Mouse (Mus musculus) left cerebral cortex, postnatal 14 days (tissue): ENCODE results near the gene Gdpd5. TPM values are rescaled to one million over a fixed set of nuclear protein-coding genes. Genes with fewer than 3 reads are reported as not detected.

Experiments used
- DNase-seq, 2 experiments: peaks; one replicate each; pipeline ENCODE4 v3.0.0; 2021 to 2022; ENCODE audit warnings: low spot score in 2 of 2, mixed read lengths in 1 of 2
- intact Hi-C: fragments of 180-260 bp; cut with DNase I; formaldehyde crosslinking; loops from one replicate; pipeline ENCODE4 v1.15.1; 2025
- total RNA-seq, 2 experiments: library from RNA; stranded (reverse); gene quantifications; 2 replicates each; pipeline ENCODE4 v1.2.3; 2021

Gene Gdpd5
- total RNA-seq, 2 experiments from 2014 or later, result 40.7 to 47.5 TPM

DNA sequence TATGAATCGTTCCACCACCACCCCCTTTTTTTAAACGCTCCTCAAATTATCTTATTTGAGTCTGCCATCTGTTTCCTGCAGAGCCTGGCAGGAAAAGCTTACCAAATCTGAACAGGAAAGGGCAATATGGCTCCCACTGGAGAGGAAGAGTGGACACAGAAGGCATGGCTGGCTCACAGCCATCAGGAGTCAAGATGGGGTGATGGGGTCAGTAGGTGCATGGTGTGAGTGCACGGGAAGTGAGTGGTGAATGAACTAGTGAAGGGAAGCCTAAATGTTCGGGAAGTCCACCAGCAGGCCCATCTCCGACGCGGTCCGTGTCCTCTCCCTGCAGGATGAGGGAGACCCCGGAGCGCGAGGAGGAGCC, 86.7 kb downstream of the Gdpd5 start:
- peak; percentile 46 to 61 for DNase-seq

DNA sequence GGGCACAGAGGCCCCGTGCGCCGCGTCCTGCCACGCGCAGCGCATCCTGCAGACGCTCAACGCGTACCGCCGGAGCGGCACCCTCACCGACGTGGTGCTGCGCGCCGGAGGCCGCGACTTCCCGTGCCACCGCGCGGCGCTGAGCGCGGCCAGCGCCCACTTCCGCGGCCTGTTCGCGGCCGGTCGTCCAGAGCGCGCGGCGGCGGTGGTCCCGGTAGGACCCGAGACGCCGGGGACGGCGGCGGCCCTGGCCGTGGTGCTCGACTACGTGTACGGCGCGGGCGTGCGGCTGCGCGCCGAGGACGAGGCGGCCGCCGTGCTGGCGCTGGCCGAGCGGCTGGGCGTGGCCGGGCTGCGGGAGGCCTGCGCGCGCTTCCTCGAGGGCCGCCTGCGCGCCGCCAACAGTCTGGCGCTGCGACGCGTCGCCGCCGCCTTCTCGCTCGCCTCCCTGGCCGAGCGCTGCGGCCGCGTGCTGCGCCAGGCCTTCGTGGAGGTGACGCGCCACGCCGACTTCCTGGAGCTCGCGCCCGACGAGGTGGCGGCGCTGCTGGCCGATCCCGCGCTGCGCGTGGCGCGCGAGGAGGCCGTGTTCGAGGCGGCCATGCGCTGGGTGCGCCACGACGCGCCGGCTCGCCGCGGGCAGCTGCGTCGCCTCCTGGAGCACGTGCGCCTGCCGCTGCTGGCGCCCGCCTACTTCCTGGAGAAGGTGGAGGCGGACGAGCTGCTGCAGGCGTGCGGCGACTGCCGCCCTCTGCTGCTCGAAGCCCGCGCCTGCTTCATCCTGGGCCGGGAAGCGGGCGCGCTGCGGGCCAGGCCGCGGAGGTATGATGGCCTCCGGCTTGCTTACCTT, 87.3 kb downstream of the Gdpd5 start:
- DNase-seq, result peak; percentile 76 to 87
- intact Hi-C loops, result no loop called here

More for the DNA sequence above, 86.7 kb downstream of the Gdpd5 start:
- intact Hi-C loops, result no loop called here

DNA sequence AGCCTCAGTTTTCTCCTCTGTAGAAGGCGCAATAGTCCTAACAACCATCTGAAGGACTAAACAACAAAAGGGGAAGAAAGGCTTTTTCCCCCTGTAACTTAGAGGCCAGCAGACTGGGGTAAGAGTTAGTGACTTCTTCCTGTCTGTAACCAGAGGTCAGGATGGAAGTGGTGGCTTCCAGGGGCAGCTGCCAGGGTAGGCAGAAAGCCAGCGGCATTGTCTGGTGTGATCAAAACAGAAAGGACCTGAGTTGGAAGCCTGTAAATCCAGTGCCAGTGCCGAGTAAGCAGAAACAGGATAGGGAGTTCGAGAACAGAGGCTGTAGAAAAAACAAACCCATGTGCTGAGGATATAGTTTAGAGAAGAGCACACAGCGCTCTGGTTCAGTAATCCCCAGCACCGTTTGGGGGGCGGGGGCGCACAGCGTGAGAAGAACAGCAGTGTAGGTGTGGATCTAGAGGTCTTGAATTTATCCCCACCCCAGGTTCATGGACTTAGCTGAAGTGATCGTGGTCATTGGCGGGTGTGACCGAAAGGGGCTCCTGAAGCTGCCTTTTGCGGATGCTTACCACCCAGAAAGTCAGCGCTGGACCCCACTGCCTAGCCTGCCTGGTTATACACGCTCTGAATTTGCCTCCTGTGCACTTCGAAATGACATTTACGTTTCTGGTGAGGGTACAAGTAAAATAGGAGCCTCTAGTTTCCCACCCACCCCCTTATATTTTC, 88.6 kb downstream of the Gdpd5 start:
- intact Hi-C loops, result no loop called here
- DNase-seq, result no peak

DNA sequence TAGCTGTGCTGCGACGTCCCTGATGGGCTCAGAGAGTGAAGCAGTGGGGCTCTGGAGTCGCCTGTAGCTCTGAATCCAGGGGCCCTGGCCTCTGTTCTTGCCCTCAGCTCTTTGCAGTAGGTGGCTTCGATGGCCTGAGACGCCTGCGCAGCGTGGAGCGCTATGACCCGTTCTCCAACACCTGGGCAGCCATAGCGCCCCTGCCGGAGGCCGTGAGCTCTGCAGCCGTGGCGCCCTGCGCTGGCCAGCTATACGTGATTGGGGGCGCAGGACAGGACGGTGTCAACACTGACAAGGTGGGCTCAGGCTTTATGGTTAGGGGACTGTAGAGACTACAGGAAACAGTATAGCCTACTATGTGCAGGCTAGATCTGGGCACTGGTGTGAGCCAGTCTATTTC, 90.4 kb downstream of the Gdpd5 start:
- intact Hi-C loops, result no loop called here
- no peak for DNase-seq

DNA sequence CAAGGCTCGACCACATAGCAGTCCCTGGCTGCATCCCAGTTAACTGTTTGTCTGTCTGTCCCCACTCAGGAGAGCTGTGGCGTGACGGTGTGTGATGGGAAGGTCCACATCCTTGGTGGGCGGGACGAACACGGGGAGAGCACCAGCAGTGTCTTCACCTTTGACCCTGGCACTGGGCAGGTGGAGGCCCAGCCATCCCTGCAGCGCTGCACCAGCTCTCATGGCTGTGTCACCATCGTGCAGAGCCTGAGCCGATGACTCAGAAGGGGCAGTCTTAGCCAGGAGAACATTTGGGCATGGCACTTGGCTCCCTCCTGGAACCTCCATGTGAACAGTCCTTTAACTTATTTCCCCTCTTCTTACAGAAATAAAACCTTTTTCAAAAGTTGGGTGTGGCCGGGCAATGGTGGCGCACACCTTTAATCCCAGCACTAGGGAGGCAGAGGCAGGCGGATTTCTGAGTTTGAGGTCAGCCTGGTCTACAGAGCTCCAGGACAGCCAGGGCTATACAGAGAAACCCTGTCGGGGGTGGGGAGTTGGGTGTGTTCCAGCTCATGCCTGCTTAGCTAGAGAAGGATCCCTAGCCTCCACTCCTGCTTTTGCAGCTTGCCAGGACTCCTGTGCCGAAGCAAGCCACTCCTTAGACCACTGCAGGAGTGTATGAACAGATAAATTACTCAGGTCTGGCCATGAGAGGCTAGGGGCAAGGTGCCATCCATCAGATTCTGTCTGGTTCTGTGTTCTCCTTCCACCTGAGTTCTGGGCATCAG, 92.6 kb downstream of the Gdpd5 start:
- DNase-seq, result no peak
- intact Hi-C loops, result no loop called here

DNA sequence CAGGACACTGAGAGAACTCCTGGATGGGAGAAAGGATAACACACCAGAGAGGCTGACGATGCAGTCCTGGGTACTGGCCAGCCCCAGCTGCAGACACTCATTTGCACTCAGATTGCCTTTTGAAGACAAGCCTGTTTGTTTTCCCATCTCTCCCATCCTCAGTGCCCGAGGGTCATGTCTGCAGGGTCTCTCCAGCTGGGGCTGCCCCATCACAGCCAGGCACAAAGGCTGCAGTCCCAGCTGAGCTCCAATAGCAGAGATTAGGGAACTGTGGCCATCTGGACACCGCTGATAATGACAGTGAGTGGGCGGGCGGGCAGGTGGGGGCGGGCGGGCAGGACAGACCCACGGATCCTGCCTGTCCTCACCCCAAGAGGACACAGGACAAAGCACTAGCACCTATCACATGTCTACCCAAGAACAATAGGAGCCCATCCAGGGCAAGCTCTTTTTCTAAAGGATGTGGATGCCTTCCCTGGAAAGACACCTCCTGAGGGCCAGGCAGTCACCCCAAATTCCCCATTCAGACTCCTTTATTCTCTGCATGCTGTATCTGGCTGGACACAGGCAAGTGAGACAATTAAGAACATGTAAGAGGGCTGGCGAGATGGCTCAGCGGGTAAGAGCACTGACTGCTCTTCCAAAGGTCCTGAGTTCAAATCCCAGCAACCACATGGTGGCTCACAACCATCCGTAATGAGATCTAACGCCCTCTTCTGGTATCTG, 93.8 kb downstream of the Gdpd5 start:
- intact Hi-C loops, result no loop called here
- DNase-seq, result peak in 1 of 2 experiments; percentile 46

DNA sequence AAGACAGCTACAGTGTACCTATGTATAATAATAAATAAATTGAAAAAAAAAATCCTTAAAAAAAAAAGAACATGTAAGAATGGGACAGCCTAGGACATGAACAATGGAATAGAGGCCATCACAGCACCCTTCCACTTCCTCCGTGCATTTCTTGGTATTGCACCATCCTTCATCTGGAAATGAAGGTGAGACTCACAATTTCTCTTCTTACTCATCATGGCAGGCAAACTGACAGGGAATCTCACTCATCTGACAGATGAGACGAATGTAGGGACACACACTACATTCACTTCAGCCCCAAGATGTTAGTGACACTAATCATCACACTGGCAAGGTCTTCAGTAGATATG, 94.3 kb downstream of the Gdpd5 start:
- no peak for DNase-seq
- intact Hi-C loops, result no loop called here

DNA sequence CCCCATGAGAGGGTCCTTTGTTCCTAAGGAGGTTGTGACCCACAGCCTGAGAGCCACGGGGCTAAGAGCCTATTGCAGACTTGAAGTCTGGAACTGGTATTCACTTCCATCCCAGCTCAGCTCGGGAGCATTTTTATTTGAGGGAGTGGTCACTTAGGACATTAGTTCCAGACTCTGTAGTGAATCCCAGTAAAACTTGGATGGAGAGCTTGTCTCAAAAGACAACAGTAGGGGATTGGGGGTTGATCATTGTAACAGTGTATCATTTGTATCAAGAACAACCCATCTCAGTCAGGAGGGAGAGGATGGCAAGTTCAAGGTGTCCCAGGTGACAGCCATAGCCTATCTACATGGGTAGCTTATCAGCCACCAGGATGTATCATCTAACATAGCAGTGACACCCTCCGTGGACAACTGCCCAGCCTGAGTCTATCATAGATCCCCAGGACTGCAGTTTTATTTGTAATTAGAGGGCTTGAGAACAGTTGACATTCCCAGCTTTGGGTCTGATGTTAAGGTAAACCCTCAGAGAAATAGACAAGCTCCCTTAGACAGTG, 95.4 kb downstream of the Gdpd5 start:
- intact Hi-C loops, result no loop called here
- DNase-seq, result no peak

DNA sequence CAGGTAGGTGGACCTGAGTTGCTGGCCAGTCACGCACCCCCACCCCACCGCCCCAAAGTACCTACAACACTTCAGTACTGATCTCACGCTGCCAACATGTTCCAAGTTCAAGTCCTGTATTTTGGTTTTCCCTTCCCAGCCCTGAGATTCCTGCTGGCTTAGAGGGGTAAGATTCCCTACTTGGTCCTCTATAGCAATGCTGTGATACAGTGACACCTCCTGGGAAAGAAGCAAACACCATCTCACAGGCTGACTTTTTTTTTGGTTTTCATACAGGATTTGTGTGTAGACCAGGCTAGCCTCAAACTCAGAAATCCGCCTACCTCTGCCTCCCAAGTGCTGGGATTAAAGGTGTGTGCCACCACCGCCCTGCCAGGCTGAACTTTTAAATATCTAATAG, 96.0 kb downstream of the Gdpd5 start:
- no peak for DNase-seq
- intact Hi-C loops, result no loop called here

DNA sequence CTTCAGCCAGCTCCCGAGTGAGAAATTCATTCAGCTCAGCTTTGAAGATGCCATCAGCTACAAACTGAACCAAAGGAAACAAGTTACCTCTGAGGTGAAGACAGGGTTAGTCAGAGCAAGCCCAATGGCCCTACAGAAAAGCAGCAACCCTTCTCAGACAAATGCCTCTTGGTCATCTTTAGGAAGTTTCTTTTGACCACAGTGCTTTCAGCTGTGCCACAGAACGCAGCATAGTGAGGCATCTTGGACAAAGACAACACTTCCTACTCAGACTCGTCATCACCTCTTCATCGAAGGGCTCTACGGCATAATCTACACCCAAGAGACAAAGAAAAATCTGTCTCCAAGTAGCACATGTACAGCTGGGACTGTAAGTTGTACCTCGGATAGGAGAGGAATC, 101.4 kb downstream of the Gdpd5 start:
- no peak for DNase-seq
- intact Hi-C loops, result no loop called here

DNA sequence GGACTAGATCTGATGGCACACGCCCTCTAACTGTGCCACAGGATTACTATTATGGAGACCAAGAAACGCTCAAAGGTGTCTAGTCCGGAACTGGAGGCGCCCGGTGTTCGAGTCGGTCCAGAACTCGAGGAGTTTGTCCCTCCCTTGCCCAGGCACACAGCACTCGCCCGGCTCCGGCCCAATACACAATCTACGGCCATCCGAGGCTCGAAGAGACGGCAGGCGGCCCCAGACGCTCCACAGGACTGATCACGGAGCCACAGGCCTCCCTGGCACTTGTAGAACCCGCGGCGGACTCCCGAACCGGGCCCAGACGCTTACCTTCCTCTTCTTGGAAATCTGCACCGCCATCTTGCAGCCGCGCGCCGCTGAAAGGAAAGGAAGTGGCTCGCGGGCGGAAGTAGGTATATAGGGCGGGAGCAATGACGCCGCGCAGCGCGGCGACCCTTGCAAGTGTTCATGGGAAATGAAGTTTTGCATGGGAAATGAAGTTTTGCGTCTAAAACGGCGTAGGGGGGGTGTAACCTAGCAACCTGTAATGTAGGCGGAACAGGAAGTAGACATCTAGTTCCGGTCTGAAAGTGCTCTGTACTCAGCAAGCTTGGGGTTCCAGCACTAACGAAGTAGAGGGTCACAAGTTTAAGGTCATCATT, 102.2 kb downstream of the Gdpd5 start, which contains the start of gene Rps3:
Gene Rps3, minus strand, starts transcription at position 468 of the 653 bp plus-strand sequence.
- intact Hi-C loops, result no loop called here
- peak; percentile 95 to 98 for DNase-seq

DNA sequence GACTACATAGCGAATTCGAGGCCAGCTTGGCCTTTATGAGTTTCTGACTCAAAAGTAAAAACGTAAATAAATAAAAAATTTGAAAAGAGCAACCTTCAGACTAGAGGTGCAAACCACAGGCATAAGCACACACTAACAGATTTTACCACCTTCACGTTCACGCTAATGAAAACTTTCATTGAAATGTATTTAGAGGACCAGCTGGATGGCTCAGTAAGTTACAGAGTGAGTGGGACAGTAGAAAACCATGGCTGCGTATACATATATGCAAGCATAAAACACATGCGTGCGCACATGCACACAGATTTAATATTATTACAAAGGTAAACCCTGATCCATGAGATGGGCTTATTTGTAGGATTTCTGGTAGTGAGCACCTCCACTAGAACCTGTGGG, 102.7 kb downstream of the Gdpd5 start:
- no peak for DNase-seq
- intact Hi-C loops, result no loop called here

DNA sequence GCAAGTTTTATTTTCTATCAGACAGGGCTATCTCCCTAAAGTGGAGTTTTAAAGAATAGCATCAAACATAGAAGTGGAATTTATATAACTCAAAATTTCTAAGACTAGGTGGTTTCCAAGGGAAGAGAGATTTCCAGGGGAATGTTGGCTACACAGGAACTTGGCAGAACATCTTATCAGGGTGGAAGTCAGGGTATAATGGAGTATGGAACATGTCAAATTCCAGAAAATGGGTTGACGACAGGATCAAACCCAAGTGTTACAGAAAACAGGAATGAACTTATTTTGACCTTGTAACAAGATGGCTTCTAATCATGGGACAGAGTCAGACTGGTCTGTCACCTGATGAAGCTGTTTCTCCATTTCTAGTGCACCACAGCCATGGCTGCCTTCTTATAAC, 103.5 kb downstream of the Gdpd5 start:
- no peak for DNase-seq
- intact Hi-C loops, result no loop called here

DNA sequence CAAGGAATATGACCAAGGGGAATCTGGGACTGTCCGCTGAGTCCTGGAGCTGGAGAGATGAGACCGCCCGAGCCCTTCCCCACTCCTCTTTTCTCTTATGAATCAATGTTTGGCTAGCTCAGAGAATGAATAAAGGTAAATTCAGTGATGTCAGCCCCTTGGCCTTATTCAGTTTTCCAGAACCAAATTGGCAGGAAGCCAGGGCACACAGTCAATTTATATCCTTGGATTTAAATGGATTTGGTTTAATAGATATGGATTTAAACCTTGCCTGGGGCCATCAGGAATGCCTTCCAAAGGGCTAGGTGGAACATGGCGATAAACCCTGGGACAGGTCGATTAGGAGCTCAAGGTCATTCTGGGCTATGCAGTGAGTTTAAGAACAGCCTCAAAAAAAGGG, 108.5 kb downstream of the Gdpd5 start:
- intact Hi-C loops, result loop anchor here (10.0 kb wide), 1 partner anchor 385 kb away; no protein-coding TSS in a partner anchor
- no peak for DNase-seq

DNA sequence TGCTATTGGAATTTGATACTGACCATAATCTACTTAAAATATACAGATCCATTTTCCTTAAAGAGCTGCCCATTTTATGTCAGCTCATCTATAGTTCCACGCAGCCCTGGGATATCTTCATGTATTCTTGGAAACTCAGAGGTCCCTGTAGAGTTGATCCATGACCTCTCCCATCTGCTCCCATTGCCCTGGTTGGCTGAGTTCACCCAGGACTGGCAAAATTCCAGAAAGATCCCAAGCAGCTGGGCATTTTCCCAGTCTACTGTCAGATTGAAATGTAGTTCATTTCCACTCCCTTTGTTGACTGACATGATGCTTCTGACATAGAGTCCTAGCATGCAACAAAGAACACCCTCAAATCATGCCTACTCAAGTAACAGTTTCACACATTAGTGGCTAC, 117.9 kb downstream of the Gdpd5 start:
- no peak for DNase-seq
- intact Hi-C loops, result loop anchor here (10.0 kb wide), 1 partner anchor 376 kb away; no protein-coding TSS in a partner anchor

DNA sequence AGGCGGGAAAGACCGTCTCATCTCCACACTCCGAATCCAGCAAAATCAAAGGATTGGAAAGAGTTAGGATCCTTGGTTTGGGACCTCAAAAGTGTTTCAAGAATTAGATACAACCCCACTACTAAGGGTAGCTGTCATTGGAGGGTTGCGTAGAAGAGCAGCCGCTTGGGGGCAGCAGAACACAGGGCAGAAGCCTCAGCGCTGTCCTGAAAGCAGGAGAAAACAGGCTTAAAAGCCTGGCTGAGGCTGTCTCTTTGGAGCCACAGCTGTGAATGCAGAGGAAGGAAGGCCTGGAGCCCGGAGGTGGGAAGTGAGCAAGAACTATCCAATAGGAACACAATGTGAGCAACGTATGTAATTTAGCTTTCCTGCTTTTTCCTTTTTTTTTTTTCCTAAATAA, 119.0 kb downstream of the Gdpd5 start:
- intact Hi-C loops, result loop anchor here (1.0 kb wide), 2 partner anchors 56 to 90 kb away; no protein-coding TSS in a partner anchor

DNA sequence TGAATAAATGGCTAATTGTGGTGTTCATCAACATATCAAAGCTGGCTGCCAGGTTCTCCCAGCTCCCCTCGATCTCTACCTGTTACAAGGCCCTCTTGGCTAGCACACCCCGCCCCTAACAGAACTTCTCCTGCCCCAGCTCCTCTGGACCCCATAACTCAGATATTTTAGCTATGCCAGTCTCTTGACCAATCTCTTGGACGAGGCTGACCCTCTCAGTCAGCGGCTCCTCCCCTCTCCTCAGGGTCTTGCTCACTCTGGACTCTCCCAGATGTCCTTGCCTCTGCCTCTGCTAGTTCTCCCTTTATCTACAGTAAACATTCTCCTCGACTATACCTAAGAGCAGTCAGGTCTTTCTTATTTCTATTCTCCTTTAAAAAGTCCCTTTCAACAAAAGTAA, 119.4 kb downstream of the Gdpd5 start:
- intact Hi-C loops, result loop anchor here (1.0 kb wide), 2 partner anchors 56 to 90 kb away; no protein-coding TSS in a partner anchor
- no peak for DNase-seq

More for the DNA sequence above, 119.0 kb downstream of the Gdpd5 start:
- DNase-seq, result peak; percentile 87 to 91

DNA sequence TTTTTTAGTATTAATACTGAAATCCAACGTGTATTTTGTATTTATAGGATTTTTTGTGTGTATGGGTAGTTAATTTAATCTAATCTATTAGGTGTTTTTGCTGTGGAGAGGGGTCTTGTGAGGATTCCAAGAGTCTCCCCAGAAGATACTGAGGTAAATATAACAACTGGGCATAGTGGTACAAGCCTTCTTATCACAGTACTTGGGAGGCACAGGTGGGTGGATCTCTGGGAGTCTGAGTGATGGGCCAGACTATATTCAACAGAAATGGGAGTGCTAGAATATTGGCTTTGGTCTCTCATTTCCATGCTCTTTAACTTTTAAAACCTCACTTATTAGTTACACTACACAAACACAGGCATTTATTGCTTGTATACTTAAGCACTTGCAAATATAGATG, 119.9 kb downstream of the Gdpd5 start:
- intact Hi-C loops, result no loop called here
- no peak for DNase-seq

DNA sequence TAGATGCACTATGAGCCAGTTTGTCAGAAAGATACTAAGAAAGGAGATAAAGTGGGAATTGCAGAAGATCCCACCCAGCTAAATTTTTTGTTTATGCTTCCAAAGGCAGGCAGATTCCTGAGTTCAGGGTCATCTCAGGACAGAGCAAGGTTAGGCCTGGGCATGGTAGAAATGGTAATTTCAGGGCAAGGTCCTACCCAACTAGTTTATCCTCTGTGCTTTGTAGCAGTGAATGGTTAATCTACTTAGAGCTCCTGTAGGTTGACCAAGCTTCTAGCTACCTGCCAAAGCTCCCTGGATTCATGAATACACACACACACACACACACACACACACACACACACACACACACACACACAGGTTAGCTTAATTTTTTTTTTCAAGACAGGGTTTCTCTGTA, 123.3 kb downstream of the Gdpd5 start:
- no peak for DNase-seq
- intact Hi-C loops, result no loop called here
